Mouse (Mus musculus) gastrocnemius, postnatal 25 days (tissue): ENCODE measurements around the gene P3h3. TPM values are rescaled to one million over a fixed set of nuclear protein-coding genes. Genes with fewer than 3 reads are reported as not detected.
"Not testable (repeated sequence)": the region's sequence is repeated elsewhere in the genome, so short reads cannot be mapped to it uniquely, and the experiment has no call there.

ENCODE experiments used
- DNase-seq: peaks from one replicate; pipeline ENCODE4 v3.0.0; 2022
- long read RNA-seq, 2 experiments: library from polyadenylated mRNA; stranded (forward); transcript quantifications; one replicate each; pipeline ENCODE4 v2.0.0; 2021
- total RNA-seq, 2 experiments: library from RNA; stranded (reverse); gene quantifications; 1 replicate in 1 of 2; 2 replicates in 1 of 2; pipeline ENCODE4 v1.2.3; 2021

The P3h3 gene
- total RNA-seq: 1 to 10 TPM; 8.2 to 9.3 TPM
- long read RNA-seq, experiment 1, partial matches to known transcripts: 2 of 5 reads
- long read RNA-seq, experiment 1, other reads (novel, unspliced or antisense): 1 of 5 reads
- long read RNA-seq, experiment 2, transcript P3h3-201 (15 exons, 2,850 nt): major isoform, 5 of 7 reads
- long read RNA-seq, experiment 2, partial matches to known transcripts: 0 of 7 reads
- long read RNA-seq, experiment 2, other reads (novel, unspliced or antisense): 2 of 7 reads

DNA sequence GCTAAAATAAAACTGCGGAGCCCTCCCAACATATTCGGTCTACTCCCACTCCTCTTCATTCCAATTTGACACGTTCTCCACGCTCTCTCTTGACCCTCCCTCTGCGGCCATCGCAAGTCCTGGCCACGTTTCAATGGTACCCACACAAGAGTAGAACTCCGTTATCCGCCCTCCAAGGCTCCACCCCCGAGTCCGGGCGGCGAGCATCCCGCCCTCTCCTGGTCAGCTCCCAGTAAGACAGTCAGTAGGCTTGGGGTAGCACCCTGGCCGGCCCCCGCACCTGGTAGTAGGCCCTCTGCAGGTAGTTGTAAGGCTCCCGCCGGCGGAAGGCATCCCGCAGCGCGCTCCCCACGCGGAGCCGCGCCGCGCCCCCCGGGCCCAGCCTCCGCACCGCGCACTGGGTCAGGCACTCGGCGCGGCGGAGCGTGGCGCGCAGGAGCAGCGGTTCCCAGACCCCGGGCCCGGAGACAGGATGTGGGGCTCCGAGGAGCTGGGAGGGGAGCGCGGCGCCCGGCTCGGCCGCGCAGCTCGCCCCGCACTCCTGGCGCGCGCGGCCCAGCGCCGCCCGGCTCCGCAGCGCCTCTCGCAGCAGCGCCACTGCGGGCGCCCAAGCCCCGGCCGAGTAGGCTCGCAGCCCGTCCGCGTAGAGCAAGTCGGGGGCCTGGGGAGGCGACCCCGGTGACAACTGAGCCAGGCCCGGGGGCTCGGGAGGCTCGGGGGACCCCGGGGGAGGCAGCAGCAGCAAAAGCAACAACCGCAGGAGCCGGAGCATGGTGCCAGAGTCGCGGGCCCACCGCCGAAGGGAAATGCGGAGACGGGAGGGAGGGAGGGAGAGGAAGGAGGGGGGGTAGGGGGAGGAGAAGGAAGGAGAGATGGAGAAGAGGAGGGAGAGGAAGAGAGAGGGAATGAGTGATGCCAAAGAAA lies at the start of gene P3h3:
P3h3 (minus strand) TSS at position 837 of the 924 bp plus-strand sequence.
- DNase-seq: peak; percentile 73

DNA sequence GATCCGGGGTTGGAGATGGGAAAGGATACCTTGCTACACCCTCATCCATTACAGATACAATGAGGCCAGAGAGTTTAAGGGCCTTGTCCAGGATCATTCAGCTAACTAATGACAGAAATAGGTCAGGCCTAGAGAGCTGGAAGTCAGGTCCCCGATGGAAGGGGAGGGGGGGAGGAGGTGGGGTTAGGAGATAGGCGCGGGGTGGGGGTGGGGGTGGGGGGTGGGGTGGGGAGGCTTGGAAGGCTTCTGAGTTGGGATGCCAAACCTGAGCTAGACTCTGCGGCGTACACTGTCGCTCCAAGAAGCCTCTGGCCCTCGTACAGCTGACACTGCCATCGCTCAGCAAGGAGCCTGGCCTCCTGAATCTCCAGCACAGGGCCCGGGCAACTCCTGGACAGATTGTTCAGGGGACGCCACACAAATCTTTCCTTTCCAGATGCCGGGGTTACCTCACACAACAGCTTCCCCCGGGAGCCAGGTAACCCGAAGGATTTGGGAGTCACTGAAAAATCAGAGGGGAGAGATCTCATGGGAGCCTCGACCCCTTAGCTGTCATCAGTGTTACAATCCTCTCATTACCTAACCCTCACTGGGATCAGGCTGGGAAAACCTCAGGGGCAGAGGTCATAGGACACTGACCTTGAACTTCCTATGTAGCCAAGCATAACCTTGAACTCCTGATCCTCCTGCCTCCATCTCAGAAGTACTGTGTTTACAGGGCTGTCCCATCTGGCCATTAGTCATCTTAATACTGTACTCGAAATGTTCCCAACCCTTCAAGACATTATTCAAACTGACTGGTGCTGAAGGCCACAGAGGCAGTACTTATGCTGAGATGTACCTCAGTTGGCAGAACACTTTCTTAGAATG lies 47.7 kb upstream of the P3h3 start:
- no peak for DNase-seq

DNA sequence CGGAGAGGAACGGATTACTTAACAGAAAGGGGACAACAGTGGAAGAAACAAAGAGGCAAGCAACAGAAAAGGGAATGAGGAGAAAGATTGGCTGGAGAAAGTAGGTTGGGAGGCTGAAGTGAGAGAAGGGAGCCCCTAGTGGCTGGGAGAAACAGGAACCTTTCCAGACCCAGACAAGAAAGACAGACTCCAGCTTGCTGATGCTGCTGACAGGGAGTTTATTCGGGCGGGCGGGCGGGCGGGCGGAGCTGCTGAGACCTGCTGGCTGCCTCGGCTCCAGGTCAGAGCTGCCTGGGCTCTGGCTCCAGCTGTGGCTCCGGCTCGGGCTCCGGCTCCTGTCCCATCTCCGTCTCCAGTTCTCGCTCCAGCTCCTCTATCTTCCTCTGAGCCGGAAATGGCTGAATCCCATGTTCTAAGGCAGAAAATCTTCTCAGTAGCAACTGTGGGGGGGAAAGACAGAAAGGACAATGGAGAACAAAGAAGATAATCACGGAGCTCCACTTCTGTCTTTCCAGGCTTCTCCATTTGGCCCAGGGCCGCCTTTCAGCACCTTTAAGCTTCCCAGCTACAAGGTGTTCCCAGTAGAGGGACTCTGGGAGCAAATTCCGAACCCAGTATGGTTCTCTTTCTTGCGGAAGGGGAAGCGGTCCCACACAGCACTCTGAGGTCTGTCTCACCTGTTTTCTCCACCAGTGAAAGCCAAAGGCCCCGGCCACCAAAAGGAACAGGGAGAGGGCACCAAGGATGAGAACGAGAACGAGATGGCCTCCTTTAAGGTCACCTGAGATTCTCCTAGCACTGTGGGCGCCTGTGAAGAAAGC lies 46.8 kb upstream of the P3h3 start:
- peak; percentile 78 for DNase-seq

DNA sequence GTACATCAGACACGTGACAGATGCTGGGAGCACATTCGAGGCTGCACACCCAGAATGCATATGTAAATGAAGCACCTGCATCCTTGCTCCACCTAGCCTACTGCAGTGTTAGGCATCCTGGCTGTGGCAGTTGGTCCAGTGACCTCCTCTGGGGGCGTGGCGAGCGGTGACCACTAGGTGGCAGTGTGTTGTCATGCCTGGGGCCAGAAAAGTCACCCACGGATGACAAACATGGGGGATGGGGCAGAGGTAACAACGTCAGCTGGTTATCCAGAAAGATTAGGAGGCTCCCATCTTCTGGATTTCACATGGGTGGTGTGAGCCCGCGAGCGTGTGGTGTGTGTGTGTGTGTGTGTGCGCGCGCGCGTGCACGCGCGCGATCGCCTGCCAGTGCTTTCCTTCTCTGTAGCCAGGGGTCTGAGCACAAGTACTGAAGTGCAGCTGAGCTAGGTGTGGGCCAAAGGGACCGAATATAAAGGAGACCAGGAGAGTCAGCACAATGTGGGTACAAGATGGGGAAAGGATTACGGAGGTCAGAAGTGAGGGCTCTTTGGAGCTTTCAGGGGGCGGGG lies 46.1 kb upstream of the P3h3 start:
- DNase-seq: peak; percentile 91

DNA sequence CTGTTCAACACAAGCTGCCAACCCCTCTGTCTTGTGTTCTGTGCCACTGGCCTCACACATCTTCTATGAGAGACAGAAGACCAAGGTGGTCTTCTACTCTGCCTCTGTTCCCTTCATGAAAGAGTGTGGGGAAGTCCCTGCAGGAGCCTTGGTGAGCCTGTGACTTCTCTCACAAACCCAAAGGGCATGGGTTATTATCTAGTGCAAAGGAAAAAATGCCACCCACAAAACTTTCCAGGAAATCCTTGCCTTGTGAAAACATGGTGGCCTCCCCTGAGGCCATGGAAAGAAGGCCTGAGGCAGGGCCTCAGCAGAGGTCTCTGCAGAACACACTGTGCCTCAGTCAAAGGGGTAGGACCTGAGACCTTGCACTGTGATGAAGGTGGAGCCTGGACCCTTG lies 44.3 kb upstream of the P3h3 start:
- no peak for DNase-seq

DNA sequence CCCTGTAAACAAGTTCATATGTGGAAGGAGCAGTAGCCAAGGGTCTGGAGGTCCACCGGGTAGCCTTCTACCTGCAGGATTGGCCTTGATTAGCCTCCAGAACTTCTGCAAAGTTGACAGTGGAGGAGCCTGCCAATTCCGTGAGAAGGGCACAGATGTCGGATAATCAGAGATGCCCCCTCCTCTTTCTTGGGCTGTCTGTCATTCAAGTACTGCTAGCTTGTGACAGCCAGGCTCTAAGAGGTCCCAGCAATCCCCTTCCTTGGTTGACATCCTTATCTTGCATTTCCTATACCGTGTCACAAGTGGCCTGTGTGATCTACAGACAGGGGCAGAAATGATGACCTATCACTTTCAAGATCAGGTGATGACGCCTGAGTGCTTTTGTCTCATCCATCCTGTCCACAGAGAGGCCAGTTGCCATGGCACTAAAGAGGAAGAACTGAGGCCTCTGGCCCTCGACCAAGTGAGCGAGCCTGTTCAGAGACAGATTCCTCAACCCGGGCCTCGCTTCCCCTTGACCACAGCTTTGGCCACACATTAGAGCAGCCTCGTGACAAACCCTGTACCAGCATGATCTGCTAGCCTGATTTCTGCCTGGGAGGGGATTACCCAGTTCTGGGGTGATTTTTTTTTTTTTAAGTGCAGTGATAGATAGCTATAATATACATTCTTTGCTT lies 43.4 kb upstream of the P3h3 start:
- no peak for DNase-seq

DNA sequence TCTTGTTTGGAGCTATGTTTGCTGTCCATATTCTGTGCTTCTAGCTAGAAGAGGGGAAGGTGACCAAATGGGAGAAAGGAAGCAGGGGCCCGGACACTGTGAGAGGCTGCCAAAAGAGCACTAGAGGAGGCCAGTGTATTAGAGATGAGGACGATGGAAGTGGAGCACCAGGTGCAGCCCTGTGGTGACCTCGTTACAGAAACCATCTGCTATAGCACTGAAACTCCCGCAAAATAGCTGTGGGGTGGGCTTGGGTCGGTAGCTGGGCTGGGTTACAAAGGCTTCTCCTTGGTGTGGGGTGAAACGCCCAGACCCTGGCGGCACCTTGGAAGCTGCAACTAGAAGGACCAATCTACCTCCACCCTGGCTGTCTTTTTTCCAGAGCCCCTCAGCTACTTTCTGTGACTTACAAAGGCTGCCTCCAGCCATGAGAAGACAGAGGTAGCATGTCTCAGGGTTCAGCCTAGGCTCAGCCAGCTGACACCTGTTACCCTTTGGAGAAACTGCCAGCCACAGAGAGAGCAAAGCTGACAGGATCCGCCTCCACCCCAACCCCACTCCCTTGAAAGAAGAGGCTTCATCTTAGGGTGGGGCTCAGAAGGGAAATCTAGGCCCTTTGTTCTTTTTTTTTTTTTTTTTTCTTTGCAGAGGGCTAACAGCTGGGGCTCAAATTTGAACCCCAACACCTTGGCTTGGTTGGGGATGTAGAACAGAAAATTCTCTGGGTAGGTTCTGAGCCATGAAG lies 42.7 kb upstream of the P3h3 start:
- no peak for DNase-seq

DNA sequence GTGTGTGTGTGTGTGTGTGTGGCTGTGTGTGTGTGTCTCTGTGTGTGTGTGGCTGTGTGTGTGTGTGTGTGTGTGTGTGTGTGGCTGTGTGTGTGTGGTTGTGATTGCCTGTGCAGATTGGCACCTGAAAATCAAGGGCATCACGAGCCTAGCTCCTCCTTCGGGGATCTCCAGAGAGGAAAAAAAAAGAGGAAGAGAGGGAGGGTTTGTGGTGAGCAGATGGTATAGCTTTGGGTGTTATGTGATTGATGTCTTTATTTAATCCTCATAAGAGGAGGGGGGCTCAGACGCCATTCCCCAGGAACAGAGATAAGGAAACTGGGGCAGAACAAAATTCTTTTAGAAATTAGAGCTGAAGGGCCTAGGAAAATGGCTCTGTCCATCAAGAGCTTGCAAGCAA lies 40.8 kb upstream of the P3h3 start:
- DNase-seq: no peak

DNA sequence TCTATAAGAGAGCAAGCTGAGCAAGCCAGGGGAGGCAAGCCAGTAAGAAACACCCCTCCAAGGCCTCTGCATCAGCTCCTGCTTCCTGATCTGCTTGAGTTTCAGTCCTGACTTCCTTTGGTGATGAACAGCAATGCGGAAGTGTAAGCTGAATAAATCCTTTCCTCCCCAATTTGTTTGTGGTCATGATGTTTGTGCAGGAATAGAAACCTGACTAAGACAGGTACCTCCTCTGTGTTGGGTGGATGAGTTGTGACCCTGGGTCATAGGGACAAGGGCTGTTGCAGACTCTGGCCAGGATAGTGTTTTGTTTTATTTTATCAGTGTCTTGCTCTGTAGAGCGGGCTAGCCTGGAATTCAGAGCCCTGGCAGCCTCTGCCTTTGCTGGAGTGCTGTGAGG lies 36.6 kb upstream of the P3h3 start:
- not testable (repeated sequence) for DNase-seq

DNA sequence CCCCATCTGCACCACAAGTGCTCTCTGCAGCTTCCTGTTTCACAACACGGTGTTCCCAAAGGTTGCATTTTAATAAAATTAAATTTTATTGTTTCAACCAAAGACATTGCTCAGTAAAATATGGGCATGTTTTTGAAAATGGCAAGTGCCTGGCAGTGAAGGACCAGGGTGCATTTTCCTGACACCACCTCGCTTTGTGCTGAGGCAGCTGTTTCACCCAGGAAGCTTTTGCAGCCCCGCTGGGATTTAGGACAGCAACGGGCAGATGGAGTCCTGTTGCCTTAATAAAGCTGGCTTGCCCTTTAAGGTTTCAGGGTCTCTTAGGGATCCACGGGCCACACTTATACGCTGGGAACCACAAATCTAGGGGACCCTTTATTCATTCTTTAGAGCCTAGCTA lies 33.4 kb upstream of the P3h3 start:
- no peak for DNase-seq

DNA sequence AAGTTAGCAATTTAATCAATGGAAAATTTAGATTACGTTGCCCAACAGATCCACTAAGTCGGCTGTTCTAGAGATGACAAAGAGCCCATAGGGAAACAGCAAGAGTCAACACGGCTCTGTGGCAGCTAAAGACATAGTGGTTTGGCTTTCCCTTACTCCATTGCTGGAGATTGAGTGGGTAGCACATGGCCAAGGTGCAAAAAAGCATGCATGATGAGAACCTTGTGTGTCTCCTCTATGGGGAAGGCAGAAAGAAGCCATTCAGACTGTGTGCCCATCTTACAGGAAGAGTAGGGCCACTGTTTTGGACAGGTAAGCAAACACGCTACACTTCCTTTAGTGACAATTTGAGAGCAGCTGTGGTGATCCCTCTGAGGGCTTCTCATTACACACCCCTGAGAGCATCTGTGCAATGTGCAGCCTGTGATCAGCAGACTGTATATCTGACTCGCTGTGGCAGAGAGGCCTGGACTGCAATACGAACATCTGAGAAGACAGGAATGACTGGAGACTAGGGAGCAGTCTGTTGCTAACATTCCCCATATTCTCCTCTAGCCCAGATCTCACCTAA lies 31.1 kb upstream of the P3h3 start:
- no peak for DNase-seq

DNA sequence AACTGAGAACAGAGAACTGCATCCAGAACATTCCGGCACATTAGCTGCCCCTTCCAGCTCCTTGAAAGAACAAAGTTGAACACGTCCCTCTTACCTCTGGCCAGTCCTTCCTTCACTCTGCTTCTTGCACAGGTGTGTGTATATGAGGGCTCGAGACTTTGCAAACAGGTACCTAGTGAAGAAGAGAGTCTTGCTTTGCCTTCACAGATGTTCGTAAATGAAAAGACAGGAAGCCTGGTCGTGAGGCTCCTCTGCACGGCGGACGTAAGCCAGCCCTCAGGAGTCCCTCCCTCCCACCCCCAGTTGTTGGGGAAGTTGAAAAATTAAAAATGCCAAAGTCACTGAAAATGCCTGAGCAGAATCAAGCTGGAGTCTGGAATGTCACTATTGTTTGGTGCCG lies 30.4 kb upstream of the P3h3 start, which contains the start of gene Cd4:
Cd4 (minus strand) TSS at position 236 of the 400 bp plus-strand sequence.
- DNase-seq: no peak

DNA sequence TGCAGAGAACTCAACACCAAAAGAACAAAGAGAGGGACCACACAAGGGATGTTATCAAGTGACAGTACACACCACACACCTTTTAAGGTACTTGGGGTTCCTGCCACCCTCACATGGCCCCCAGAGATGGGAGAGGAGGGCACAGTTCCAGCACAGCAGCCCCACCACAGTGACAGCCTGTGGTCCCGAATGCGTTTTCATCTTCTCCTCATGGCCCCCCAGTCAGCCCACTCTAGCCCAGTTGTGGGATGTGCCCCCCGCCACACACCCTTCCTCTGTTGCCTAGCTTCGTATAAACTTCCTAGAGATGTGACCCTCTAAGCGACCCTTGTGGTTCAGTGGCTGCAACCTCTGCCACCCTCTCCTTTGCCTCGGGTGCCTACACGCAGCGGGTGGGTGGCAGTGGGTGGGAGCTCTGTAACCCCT lies 28.4 kb upstream of the P3h3 start:
- DNase-seq: no peak

DNA sequence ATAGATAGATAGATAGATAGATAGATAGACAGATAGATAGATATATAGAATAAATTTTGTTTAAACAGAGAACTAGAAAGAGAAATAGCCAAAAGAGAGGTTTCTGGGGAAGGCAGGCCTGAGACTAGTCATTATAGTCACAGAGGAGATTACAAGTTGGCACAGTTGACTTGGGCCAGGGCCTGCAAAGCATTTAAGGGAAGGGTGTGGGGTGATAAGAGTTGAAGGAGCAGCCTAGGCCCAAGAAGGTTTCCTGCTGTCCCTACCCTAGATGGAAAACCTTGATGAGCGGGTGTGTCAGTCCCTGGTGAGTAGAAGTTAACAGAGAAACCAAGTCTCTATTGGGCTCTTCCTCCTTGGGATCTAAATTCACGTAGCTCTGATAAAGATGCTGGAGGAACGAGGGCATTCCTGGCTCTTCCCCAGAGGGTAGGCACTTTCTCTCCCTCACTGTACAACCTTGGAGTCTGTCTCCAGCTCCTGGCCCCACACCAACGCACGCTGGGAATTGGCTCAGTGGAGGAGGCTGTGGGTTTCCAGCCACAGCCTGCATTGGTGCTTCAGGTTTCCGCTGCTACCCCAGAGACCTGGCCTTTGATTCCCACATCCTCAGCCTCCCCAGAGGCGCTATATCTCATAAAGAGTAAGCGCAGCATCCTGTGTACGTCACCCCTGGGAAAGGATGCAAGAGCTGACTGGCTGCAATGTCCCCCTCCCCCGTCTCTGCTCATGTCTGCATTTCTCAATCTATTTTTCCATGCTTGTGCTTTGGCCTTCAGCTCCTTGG lies 27.4 kb upstream of the P3h3 start:
- DNase-seq: no peak

DNA sequence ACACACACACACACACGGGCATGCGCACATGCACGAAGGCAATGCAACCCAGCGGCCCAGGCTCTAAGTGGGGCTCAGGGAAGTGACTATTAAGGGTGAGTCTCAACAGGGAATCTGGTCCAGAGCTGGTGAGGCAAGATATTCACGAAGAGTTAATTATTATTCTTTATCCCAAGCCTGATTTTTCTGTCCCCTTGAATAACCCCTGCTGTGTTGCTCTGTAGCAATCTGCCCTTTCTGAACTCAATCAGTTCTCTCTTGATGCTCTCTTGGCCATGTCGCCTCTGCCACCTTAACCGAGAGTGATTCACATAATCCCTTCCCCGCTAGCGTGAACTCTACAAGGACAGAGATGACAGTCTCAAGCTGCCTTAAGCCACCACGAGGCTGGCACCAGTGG lies 25.8 kb upstream of the P3h3 start:
- DNase-seq: no peak

DNA sequence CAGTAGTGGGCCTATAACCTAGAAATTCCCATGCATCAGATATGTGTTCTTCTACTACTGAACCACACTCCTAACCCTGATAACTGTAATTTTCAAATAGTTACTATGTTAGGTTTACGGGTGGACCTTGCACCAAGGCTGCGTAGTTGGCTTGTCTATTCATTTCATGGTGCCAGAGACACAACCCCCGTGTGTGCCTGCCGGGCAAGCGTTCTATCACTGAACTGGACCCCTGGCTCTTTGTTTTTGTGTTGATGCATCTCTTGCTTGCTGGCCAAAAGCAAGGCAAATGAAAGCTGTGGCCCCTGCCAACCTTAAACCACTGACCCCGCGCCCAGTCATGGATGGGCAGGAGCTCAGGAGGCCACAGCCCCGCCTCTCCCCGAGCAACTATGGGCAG lies 24.3 kb upstream of the P3h3 start:
- no peak for DNase-seq

DNA sequence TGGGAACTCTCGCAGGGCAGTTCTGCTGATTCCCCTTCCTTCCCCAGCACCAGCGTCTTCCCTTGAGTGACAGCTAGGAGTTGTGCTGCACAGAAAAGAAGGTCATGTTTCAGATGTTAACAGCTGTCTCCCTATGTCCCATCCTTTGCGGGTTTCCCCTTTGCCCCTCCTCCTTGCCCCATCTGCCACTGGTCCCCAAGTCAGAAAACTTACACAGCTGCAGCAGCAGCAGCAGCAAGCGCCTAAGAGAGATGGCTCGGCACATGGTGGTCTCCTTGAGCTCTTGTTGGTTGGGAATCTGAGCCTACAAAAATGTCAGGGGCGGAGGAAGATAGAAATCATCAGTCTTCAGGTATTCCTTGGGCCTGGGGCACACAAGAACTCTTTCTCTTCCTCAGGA lies 21.8 kb upstream of the P3h3 start:
- no peak for DNase-seq

DNA sequence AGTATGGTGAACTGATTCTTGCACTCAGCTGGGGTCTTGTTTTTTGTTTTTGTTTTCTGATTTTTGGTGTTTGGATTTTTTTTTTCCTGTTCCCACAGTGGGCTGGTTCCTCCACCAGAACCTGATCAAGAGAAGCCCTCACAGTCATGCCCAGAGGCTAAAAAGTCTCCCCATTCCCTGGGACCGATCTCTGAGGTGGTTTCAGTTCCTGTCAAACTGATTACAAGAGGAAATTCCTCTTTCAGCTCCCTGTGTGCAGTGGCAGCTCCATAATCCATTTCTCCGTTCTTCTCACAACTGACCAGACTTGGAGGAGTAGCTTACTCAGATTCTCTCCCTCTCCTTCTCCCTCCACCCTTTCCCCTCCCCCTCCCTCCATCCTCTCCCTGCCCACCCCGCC lies 16.8 kb upstream of the P3h3 start:
- no peak for DNase-seq

DNA sequence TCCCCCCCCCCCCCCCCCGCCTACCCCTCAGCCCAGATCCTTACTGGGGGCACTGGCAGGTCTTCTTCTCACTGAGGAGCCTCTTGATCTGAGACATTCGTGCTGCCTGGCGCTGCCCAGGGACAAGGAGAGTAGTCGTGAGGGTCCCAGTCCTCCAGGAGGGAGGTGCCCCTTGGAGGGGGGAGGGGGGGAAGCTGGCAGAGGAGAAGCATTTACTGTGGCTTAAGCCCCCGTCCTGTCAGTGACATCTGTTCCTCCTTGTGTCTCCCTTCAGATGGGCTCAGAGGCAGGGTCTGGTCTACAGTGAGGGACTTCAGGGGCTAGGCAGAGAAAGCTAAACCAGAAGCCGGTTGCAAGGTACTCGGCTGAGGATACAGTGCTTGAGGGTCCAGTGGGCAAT lies 9.0 kb upstream of the P3h3 start:
- DNase-seq: no peak
